Mouse (Mus musculus): Measurements from ENCODE around the gene Tsen15. TPM values are rescaled to one million over a fixed set of nuclear protein-coding genes. Genes with fewer than 3 reads are reported as not detected.

Tsen15 gene
- polyA plus RNA-seq, 1 experiment from 2014 or later, result 57.2 TPM

- H3K9ac ChIP-seq, result no peak overlapping the region
- H3K4me3 ChIP-seq, result no peak overlapping the region
- no peak overlapping the region for H3K4me2 ChIP-seq
- H3K27me3 ChIP-seq, result no peaks in the 10 kb centered on the region
- 30% methylated on average over 4 of the region's 4 CpGs for WGBS
- no peak overlapping the region for H3K27ac ChIP-seq
- H3K4me1 ChIP-seq, result peaks cover 6% of the 10 kb centered on the region; the same call in 1 of the 2 replicates
- no peaks in the 10 kb centered on the region for H3K9me3 ChIP-seq (replicated peaks)
- H3K36me3 ChIP-seq (ENCODE audit: poor library complexity, severe bottlenecking), result peaks cover 7% of the 10 kb centered on the region; the same call in 1 of the 2 replicates
- peak; percentile 81 for ATAC-seq
Observed at GRCm38 (mm10) chr1:152369139-152369538, 17.3 kb downstream of the Tsen15 start.

GRCm38 (mm10) chr1:152368311-152369088, 18.0 kb downstream of the Tsen15 start:
- ATAC-seq, result peak; percentile 19; the same call in 1 of the 2 replicates
- H3K9me3 ChIP-seq (replicated peaks), result no peaks in the 10 kb centered on the region
- H3K9ac ChIP-seq, result no peak overlapping the region
- H3K27ac ChIP-seq, result no peak overlapping the region
- H3K4me1 ChIP-seq, result peaks cover 6% of the 10 kb centered on the region; the same call in 1 of the 2 replicates
- H3K36me3 ChIP-seq (ENCODE audit: poor library complexity, severe bottlenecking), result peaks cover 7% of the 10 kb centered on the region; the same call in 1 of the 2 replicates
- no peaks in the 10 kb centered on the region for H3K27me3 ChIP-seq
- H3K4me2 ChIP-seq, result no peak overlapping the region
- 50% methylated on average over 13 of the region's 13 CpGs for WGBS
- no peak overlapping the region for H3K4me3 ChIP-seq

- WGBS, result 77% methylated on average over 4 of the region's 4 CpGs
- H3K4me3 ChIP-seq, result no peak overlapping the region
- no peaks in the 10 kb centered on the region for H3K9me3 ChIP-seq (replicated peaks)
- no peaks in the 10 kb centered on the region for H3K4me1 ChIP-seq
- no peaks in the 10 kb centered on the region for H3K27me3 ChIP-seq
- ATAC-seq, result no peak
- H3K9ac ChIP-seq, result no peak overlapping the region
- no peaks in the 10 kb centered on the region for H3K36me3 ChIP-seq (ENCODE audit: poor library complexity, severe bottlenecking)
- no peak overlapping the region for H3K27ac ChIP-seq
- H3K4me2 ChIP-seq, result no peak overlapping the region
Observed at GRCm38 (mm10) chr1:152356721-152357120, 29.8 kb downstream of the Tsen15 start.

GRCm38 (mm10) chr1:152347946-152348345, 38.5 kb downstream of the Tsen15 start:
- no peaks in the 10 kb centered on the region for H3K9me3 ChIP-seq (replicated peaks)
- H3K4me3 ChIP-seq, result no peak overlapping the region
- no peak overlapping the region for H3K4me2 ChIP-seq
- H3K36me3 ChIP-seq (ENCODE audit: poor library complexity, severe bottlenecking), result no peaks in the 10 kb centered on the region
- no peak for ATAC-seq
- H3K27me3 ChIP-seq, result no peaks in the 10 kb centered on the region
- no peak overlapping the region for H3K9ac ChIP-seq
- no peak overlapping the region for H3K27ac ChIP-seq
- H3K4me1 ChIP-seq, result no peaks in the 10 kb centered on the region

- no peaks in the 10 kb centered on the region for H3K4me1 ChIP-seq
- no peaks in the 10 kb centered on the region for H3K36me3 ChIP-seq (ENCODE audit: poor library complexity, severe bottlenecking)
- no peak for ATAC-seq
- no peaks in the 10 kb centered on the region for H3K9me3 ChIP-seq (replicated peaks)
- no peak overlapping the region for H3K27ac ChIP-seq
- 85% methylated on average over 6 of the region's 6 CpGs for WGBS
- H3K27me3 ChIP-seq, result no peaks in the 10 kb centered on the region
- no peak overlapping the region for H3K4me3 ChIP-seq
- H3K4me2 ChIP-seq, result no peak overlapping the region
- no peak overlapping the region for H3K9ac ChIP-seq
Observed at GRCm38 (mm10) chr1:152324024-152324423, 62.5 kb downstream of the Tsen15 start.

Other genes with a start within 250 kb of the Tsen15 start
- gene Colgalt2, start 13.1 kb upstream of the Tsen15 start, polyA plus RNA-seq (2015; fragmentation: Nextera tagmentation; extraction: Ambion mirVana), result 1.3 and 1.5 TPM in 2 replicates